Mouse (Mus musculus): ENCODE results near the gene Nrl.

DNA sequence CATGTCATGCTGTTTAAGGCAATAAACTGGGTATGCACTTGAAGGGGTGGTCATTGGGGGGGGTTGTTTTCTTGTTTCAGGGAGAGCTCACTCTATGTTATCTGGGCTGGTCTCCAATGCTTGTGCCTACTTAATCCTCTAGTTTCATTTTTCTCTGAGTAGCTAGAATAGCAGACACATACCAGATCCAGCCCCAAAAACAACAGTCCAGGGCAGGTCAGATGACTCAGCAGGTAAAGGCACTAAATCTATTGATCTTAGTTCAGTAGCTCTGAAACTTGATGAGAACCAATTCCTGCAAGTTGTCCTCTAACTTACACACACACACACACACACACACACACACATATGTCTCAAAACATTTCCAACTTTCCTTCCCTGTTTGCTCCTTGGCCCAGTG lies 47.0 kb upstream of the Nrl start:
- TF ChIP-seq CTCF (IDR thresholded peaks at IDR 0.05; ENCODE audit: low read depth, low read length) = no peak
- TF ChIP-seq POLR2A (IDR thresholded peaks at IDR 0.05; ENCODE audit: extremely low read depth, insufficient read depth, low read length) = no peak

Measured in liver, adult 2 months (tissue).